Mouse (Mus musculus) heart, adult 2 months (tissue): ENCODE data around the gene Gjd3.

Source experiments
- CTCF ChIP-seq: fragments of 200-600 bp; IDR thresholded peaks from 2 replicates; pipeline ENCODE4 v1.8.1; 2022; ENCODE audit warnings: antibody characterized with exemption, mild to moderate bottlenecking, moderate library complexity
- EP300 ChIP-seq: fragments of 200-500 bp; IDR thresholded peaks from 2 replicates; pipeline ENCODE4 v1.6.1; 2011; ENCODE audit warnings: low read depth, low read length, control low read depth; ENCODE audit not compliant: insufficient read depth
- POLR2A ChIP-seq: fragments of 200-500 bp; IDR thresholded peaks from 2 replicates; pipeline ENCODE4 v1.6.1; 2011; ENCODE audit warnings: mild to moderate bottlenecking, low read depth, low read length, control low read depth; ENCODE audit not compliant: insufficient read depth

GRCm38 (mm10) chr11:98933151-98933550, 49.7 kb downstream of the Gjd3 start:
- TF ChIP-seq EP300: peak; percentile 45; the same call in 1 of the 2 replicates
- TF ChIP-seq CTCF: peak; percentile 84
- TF ChIP-seq POLR2A: no peak
